Mouse (Mus musculus): ENCODE results near the gene Dync2li1. TPM values are rescaled to one million over a fixed set of nuclear protein-coding genes. Genes with fewer than 3 reads are reported as not detected.

Gene Dync2li1
- polyA plus RNA-seq, 1 experiment = 10.1 TPM

GRCm38 (mm10) chr17:84658195-84658594, 31.9 kb downstream of the Dync2li1 start:
- no peak overlapping the region for H3K4me3 ChIP-seq
- no peaks in the 10 kb centered on the region for H3K36me3 ChIP-seq (ENCODE audit: control insufficient read depth, insufficient read depth)
- no peaks in the 10 kb centered on the region for H3K79me2 ChIP-seq (ENCODE audit: control insufficient read depth, insufficient read depth)
- no peak overlapping the region for H3K4me2 ChIP-seq (ENCODE audit: low read depth)
- H3K27me3 ChIP-seq (ENCODE audit: control insufficient read depth, insufficient read depth, insufficient read length) = no peaks in the 10 kb centered on the region
- no peak overlapping the region for H3ac ChIP-seq (ENCODE audit: control insufficient read depth, insufficient read length)
- TF ChIP-seq REST (IDR thresholded peaks at IDR 0.05; ENCODE audit: insufficient read depth, insufficient read length) (no peak), POLR2AphosphoS2 (IDR thresholded peaks at IDR 0.05; ENCODE audit: insufficient read length, low read depth) (no peak), TCF12 (IDR thresholded peaks at IDR 0.05; ENCODE audit: insufficient read depth, poor library complexity, severe bottlenecking) (no peak), E2F4 (IDR thresholded peaks at IDR 0.05; ENCODE audit: insufficient read depth) (no peak), POLR2A (IDR thresholded peaks at IDR 0.05; ENCODE audit: insufficient read length, low read depth) (no peak), CEBPB (IDR thresholded peaks at IDR 0.05; ENCODE audit: insufficient read depth, poor library complexity, severe bottlenecking) (no peak), TCF3 (IDR thresholded peaks at IDR 0.05; ENCODE audit: insufficient read length, low read depth) (no peak), MAX (IDR thresholded peaks at IDR 0.05; ENCODE audit: low read depth) (no peak), MYOD1 (IDR thresholded peaks at IDR 0.05; ENCODE audit: control insufficient read depth in 1 of 3, insufficient read length in 2 of 3, low read depth in 2 of 3) (no peak), USF1 (IDR thresholded peaks at IDR 0.05; ENCODE audit: low read depth) (no peak), MYOG (IDR thresholded peaks at IDR 0.05; ENCODE audit: control insufficient read depth in 1 of 3, insufficient read depth in 1 of 3, insufficient read length in 2 of 3, low read depth in 2 of 3) (no peak), SRF (IDR thresholded peaks at IDR 0.05; ENCODE audit: control insufficient read depth, insufficient read length, low read depth) (no peak)

GRCm38 (mm10) chr17:84658951-84659350, 32.7 kb downstream of the Dync2li1 start:
- H3ac ChIP-seq (ENCODE audit: control insufficient read depth, insufficient read length) = no peak overlapping the region
- no peaks in the 10 kb centered on the region for H3K27me3 ChIP-seq (ENCODE audit: control insufficient read depth, insufficient read depth, insufficient read length)
- H3K4me2 ChIP-seq (ENCODE audit: low read depth) = no peak overlapping the region
- no peaks in the 10 kb centered on the region for H3K36me3 ChIP-seq (ENCODE audit: control insufficient read depth, insufficient read depth)
- H3K79me2 ChIP-seq (ENCODE audit: control insufficient read depth, insufficient read depth) = no peaks in the 10 kb centered on the region
- H3K4me3 ChIP-seq = no peak overlapping the region
- no peak for TF ChIP-seq USF1 (IDR thresholded peaks at IDR 0.05; ENCODE audit: low read depth)

- Histone ChIP-seq H3ac (ENCODE audit: control insufficient read depth, insufficient read length) (no peak overlapping the region), H3K4me2 (ENCODE audit: low read depth) (no peak overlapping the region), H3K4me3 (no peak overlapping the region), H3K36me3 (ENCODE audit: control insufficient read depth, insufficient read depth) (no peaks in the 10 kb centered on the region), H3K27me3 (ENCODE audit: control insufficient read depth, insufficient read depth, insufficient read length) (no peaks in the 10 kb centered on the region), H3K79me2 (ENCODE audit: control insufficient read depth, insufficient read depth) (no peaks in the 10 kb centered on the region)
- TF ChIP-seq REST (IDR thresholded peaks at IDR 0.05; ENCODE audit: insufficient read depth, insufficient read length) = no peak
- TF ChIP-seq MAX (IDR thresholded peaks at IDR 0.05; ENCODE audit: low read depth) = no peak
- TF ChIP-seq TCF3 (IDR thresholded peaks at IDR 0.05; ENCODE audit: insufficient read length, low read depth) = no peak
- TF ChIP-seq MYOG (IDR thresholded peaks at IDR 0.05; ENCODE audit: control insufficient read depth in 1 of 3, insufficient read depth in 1 of 3, insufficient read length in 2 of 3, low read depth in 2 of 3) = no peak
- no peak for TF ChIP-seq TCF12 (IDR thresholded peaks at IDR 0.05; ENCODE audit: insufficient read depth, poor library complexity, severe bottlenecking)
- TF ChIP-seq USF1 (IDR thresholded peaks at IDR 0.05; ENCODE audit: low read depth) = no peak
- no peak for TF ChIP-seq CEBPB (IDR thresholded peaks at IDR 0.05; ENCODE audit: insufficient read depth, poor library complexity, severe bottlenecking)
- TF ChIP-seq SRF (IDR thresholded peaks at IDR 0.05; ENCODE audit: control insufficient read depth, insufficient read length, low read depth) = no peak
- no peak for TF ChIP-seq E2F4 (IDR thresholded peaks at IDR 0.05; ENCODE audit: insufficient read depth)
- no peak for TF ChIP-seq MYOD1 (IDR thresholded peaks at IDR 0.05; ENCODE audit: control insufficient read depth in 1 of 3, insufficient read length in 2 of 3, low read depth in 2 of 3)
- TF ChIP-seq POLR2A (IDR thresholded peaks at IDR 0.05; ENCODE audit: insufficient read length, low read depth) = no peak
- no peak for TF ChIP-seq POLR2AphosphoS2 (IDR thresholded peaks at IDR 0.05; ENCODE audit: insufficient read length, low read depth)
These were observed 38.8 kb downstream of the Dync2li1 start for GRCm38 (mm10) chr17:84665053-84665452.

GRCm38 (mm10) chr17:84665691-84666090, 39.4 kb downstream of the Dync2li1 start:
- H3K4me3 ChIP-seq = no peak overlapping the region
- no peak overlapping the region for H3K4me2 ChIP-seq (ENCODE audit: low read depth)
- H3K79me2 ChIP-seq (ENCODE audit: control insufficient read depth, insufficient read depth) = no peaks in the 10 kb centered on the region
- H3K27me3 ChIP-seq (ENCODE audit: control insufficient read depth, insufficient read depth, insufficient read length) = no peaks in the 10 kb centered on the region
- TF ChIP-seq CEBPB (IDR thresholded peaks at IDR 0.05; ENCODE audit: insufficient read depth, poor library complexity, severe bottlenecking) (no peak), E2F4 (IDR thresholded peaks at IDR 0.05; ENCODE audit: insufficient read depth) (no peak), USF1 (IDR thresholded peaks at IDR 0.05; ENCODE audit: low read depth) (no peak), TCF3 (IDR thresholded peaks at IDR 0.05; ENCODE audit: insufficient read length, low read depth) (no peak), MYOG (IDR thresholded peaks at IDR 0.05; ENCODE audit: control insufficient read depth in 1 of 3, insufficient read depth in 1 of 3, insufficient read length in 2 of 3, low read depth in 2 of 3) (no peak), MAX (IDR thresholded peaks at IDR 0.05; ENCODE audit: low read depth) (no peak), MYOD1 (IDR thresholded peaks at IDR 0.05; ENCODE audit: control insufficient read depth in 1 of 3, insufficient read length in 2 of 3, low read depth in 2 of 3) (no peak)
- no peaks in the 10 kb centered on the region for H3K36me3 ChIP-seq (ENCODE audit: control insufficient read depth, insufficient read depth)
- H3ac ChIP-seq (ENCODE audit: control insufficient read depth, insufficient read length) = no peak overlapping the region

- no peak overlapping the region for H3K4me3 ChIP-seq
- no peak overlapping the region for H3K4me2 ChIP-seq (ENCODE audit: low read depth)
- no peak overlapping the region for H3ac ChIP-seq (ENCODE audit: control insufficient read depth, insufficient read length)
- H3K36me3 ChIP-seq (ENCODE audit: control insufficient read depth, insufficient read depth) = no peaks in the 10 kb centered on the region
- TF ChIP-seq MYOD1 (IDR thresholded peaks at IDR 0.05; ENCODE audit: control insufficient read depth in 1 of 3, insufficient read length in 2 of 3, low read depth in 2 of 3) (no peak), TCF12 (IDR thresholded peaks at IDR 0.05; ENCODE audit: insufficient read depth, poor library complexity, severe bottlenecking) (no peak), REST (IDR thresholded peaks at IDR 0.05; ENCODE audit: insufficient read depth, insufficient read length) (no peak), TCF3 (IDR thresholded peaks at IDR 0.05; ENCODE audit: insufficient read length, low read depth) (no peak), POLR2A (IDR thresholded peaks at IDR 0.05; ENCODE audit: insufficient read length, low read depth) (no peak), MAX (IDR thresholded peaks at IDR 0.05; ENCODE audit: low read depth) (no peak), CEBPB (IDR thresholded peaks at IDR 0.05; ENCODE audit: insufficient read depth, poor library complexity, severe bottlenecking) (no peak)
- H3K27me3 ChIP-seq (ENCODE audit: control insufficient read depth, insufficient read depth, insufficient read length) = peaks cover 9% of the 10 kb centered on the region
- no peaks in the 10 kb centered on the region for H3K79me2 ChIP-seq (ENCODE audit: control insufficient read depth, insufficient read depth)
These were observed 41.6 kb downstream of the Dync2li1 start for GRCm38 (mm10) chr17:84667848-84668247.

Measured in myocyte (in vitro differentiated cells).